Mouse (Mus musculus) regulatory T cell (primary cell): Measurements from ENCODE around the gene Ccdc85c.

Experiments
- in situ Hi-C: fragments of 300-600 bp; cut with MboI, MseI; formaldehyde crosslinking; loops from one replicate; pipeline ENCODE4 v1.15.1; 2025; ENCODE audit warnings: high pct_unique_total_duplicates

The Ccdc85c gene

GRCm38 (mm10) chr12:108274661-108275507 is at the start of gene Ccdc85c:
Ccdc85c (minus strand) TSS chr12:108275425.
- in situ Hi-C loops, result no loop called here

GRCm38 (mm10) chr12:108320096-108320495 is 44.9 kb upstream of the Ccdc85c start:
- in situ Hi-C loops, result no loop called here

- in situ Hi-C loops, result no loop called here
Measured at GRCm38 (mm10) chr12:108318499-108318898, 43.3 kb upstream of the Ccdc85c start.

- in situ Hi-C loops, result no loop called here
Measured at GRCm38 (mm10) chr12:108317826-108318430, 42.7 kb upstream of the Ccdc85c start.

GRCm38 (mm10) chr12:108317201-108317738 is 42.0 kb upstream of the Ccdc85c start:
- in situ Hi-C loops, result no loop called here

GRCm38 (mm10) chr12:108316655-108317054 is 41.4 kb upstream of the Ccdc85c start:
- in situ Hi-C loops, result no loop called here

GRCm38 (mm10) chr12:108315818-108316217 is 40.6 kb upstream of the Ccdc85c start:
- in situ Hi-C loops, result no loop called here

- in situ Hi-C loops, result no loop called here
Measured at GRCm38 (mm10) chr12:108313244-108313772, 38.1 kb upstream of the Ccdc85c start.

GRCm38 (mm10) chr12:108312432-108312851 is 37.2 kb upstream of the Ccdc85c start:
- in situ Hi-C loops, result no loop called here

- in situ Hi-C loops, result no loop called here
Measured at GRCm38 (mm10) chr12:108311741-108312290, 36.6 kb upstream of the Ccdc85c start.

- in situ Hi-C loops, result no loop called here
Measured at GRCm38 (mm10) chr12:108310456-108311027, 35.3 kb upstream of the Ccdc85c start.

GRCm38 (mm10) chr12:108310041-108310440 is 34.8 kb upstream of the Ccdc85c start:
- in situ Hi-C loops, result no loop called here

GRCm38 (mm10) chr12:108309116-108309794 is 34.0 kb upstream of the Ccdc85c start:
- in situ Hi-C loops, result no loop called here

GRCm38 (mm10) chr12:108308363-108308856 is 33.2 kb upstream of the Ccdc85c start:
- in situ Hi-C loops, result no loop called here

- in situ Hi-C loops, result no loop called here
Measured at GRCm38 (mm10) chr12:108307553-108307952, 32.3 kb upstream of the Ccdc85c start.

GRCm38 (mm10) chr12:108305812-108306794 is 30.9 kb upstream of the Ccdc85c start, which contains the start of gene Hhipl1:
Hhipl1 (plus strand) TSS chr12:108306270.
- in situ Hi-C loops, result no loop called here

- in situ Hi-C loops, result no loop called here
Measured at GRCm38 (mm10) chr12:108305172-108305571, 29.9 kb upstream of the Ccdc85c start.

- in situ Hi-C loops, result loop anchor here (5.0 kb wide), 1 partner anchor 102 kb away; no protein-coding TSS in a partner anchor
Measured at GRCm38 (mm10) chr12:108303778-108304365, 28.6 kb upstream of the Ccdc85c start.

GRCm38 (mm10) chr12:108301006-108301405 is 25.8 kb upstream of the Ccdc85c start:
- in situ Hi-C loops, result loop anchor here (5.0 kb wide), 1 partner anchor 99 kb away; no protein-coding TSS in a partner anchor
